Mouse (Mus musculus) 416B (cell line): ENCODE results near the gene C5ar2.

ENCODE experiments used
- DNase-seq: peaks from one replicate; pipeline ENCODE4 v3.0.0; 2011; ENCODE audit warnings: low read depth

Gene C5ar2

DNA sequence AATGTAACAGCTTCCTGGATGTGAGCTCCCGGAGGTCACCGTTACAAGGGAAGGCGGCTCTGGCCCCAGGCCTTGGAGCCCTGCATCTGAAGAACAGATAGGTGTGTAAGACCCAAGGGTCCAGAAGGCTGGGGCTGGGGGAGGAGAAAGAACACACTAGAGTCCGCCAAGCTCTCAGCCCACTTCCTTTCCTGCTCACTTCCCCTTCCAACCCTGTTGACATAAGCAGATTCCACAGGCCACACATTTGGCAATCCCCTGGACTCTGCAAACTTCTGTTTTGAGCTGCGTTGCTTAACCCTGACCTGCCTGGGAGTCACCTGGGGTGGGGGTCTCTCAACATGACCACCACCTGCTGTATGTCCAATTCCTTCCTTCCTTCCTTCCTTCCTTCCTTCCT lies at the start of gene C5ar2:
Gene C5ar2 (minus strand): TSS at position 88 of the 400 bp plus-strand sequence.
- peak; percentile 65 for DNase-seq

DNA sequence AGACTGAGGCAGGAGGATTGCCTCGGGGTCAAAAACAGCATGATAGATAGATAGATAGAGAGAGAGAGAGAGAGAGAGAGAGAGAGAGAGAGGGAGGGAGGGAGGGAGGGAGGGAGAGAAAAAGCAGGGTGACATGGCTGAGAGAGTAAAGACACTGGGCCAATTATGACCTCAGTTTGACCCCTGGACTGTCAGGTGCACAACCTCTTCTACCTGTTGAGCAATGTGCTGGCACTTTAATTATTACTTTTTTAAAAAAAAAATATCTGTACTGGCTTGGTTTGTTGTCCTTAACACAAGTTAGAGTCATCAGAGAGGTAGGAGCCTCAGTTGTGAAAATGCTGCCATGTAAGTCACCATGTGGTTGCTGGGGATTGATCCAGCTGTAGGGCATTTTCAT lies 43.8 kb upstream of the C5ar2 start:
- no peak for DNase-seq

DNA sequence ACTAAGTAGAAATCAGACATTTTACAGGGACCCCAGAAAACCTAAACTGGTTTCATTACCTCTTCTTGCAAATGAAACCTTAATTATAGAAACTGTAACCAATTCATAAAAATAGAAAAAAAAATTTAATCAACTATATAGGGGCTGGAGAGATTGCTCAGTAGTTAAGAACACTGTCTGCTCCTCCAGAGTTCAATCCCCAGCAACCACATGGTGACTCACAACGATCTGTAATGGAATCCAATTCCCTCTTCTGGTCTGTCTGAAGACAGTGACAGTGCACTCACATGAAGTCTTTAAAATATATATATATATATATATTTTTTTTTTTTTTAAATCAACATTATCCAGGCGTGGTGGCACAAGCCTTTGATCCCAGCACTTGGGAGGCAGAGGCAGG lies 43.1 kb upstream of the C5ar2 start:
- peak; percentile 79 for DNase-seq

DNA sequence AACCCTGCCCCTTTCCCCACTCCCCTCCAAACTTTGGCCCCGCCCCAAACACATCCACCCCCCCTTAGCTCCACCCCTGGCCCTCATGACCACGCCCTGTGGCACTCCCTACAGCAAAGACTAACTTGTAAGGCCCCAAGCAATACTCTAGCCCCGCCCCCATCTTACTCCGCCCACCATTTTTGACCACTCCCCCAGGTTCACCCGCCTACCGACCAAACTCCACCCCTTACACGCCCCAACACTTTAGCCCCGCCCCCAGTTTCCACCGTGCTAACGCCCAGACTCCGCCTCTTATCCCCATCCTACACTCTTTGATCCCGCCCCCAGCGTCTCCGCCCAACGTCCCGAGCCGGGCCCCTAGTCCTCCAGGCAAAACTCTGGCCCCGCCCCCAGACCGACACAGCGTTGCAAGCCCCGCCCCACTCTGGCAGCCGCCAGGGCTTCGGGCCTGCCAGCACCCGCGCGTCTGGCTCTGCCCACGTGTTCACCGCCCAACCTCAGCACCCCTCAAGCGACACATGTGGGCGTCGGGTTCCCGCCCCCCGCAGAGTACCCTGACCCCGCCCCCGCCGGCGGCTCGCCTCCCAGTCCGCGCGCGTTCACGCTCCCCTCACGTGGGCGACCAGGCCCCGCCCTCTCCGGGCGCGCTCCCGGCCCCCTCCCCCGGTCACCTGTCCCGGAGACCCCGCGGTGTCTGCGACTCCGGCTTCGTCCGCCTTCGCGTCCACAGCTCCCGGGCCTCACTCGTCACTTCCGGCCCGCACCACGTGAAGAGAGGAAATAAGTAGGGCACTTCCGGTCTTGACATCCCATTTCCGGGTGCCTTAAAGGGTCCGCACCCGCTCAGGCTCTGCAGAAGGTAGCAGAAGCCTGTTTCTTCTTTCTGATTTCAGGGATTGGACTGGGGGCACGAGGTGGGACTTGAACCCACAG lies 42.3 kb upstream of the C5ar2 start, which contains the start of gene Ccdc9:
Gene Ccdc9 (minus strand): TSS at position 770 of the 936 bp plus-strand sequence.
- DNase-seq, result peak; percentile 100

DNA sequence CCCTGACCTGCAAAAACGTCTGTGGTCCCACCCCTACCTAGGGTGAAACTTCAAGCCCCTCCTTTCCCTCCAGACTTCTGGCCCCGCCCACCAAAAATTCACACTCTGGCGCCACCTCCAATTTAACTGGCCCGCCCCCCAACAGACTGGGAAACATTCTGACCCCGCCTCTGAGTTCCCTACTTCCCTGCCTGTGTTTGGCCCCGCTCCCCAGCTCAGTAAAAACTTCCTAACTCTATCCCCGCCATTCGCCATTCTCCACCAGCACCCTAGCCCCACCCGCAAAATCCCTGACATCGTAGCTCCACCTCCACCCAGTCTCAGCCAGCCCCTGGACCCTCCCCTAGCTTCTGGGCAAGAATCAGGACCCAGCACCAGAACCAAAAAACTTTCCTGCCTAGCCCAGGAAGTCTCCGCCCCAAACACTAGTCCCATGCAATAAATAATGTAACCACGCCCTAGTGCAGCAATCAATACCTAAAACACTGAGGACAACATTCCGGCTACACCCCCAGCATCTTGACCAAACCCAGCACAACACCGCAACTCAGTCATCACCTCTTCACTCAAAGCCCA lies 41.6 kb upstream of the C5ar2 start:
- peak; percentile 85 for DNase-seq

DNA sequence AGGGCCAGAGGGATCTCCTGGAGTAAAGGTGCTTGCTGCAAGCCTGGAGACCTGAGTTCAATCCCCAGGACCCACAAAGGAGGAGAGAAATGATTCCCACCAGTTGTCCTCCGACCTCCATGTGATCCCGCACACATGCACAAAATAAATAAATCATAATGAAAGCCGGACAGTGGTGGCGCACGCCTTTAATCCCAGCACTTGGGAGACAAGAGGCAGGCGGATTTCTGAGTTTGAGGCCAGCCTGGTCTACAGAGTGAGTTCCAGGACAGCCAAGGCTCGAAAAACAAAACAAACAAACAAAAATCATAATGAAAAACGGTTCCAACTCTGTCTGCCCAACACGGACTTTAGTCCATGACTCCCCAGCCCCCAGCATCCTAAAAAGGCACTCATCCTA lies 41.0 kb upstream of the C5ar2 start:
- no peak for DNase-seq

DNA sequence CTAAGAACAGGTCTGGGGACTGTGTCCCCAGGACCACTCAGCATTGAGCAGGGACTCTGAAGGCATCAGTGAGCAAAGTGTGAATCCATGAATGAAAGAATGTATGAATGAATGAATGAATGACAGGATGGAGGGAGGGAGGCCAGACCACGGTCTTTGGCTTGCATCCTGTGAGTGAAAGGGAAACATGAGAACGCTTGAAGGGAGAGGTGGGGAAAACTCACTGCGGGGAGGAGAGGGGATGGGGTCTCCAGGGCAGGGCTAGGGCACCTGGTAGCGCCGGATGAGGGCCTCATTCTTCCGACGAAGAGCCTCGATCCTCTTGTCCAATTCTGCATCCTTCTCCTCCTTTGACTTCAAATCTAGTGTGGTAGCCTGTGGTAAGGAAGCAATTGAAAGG lies 40.0 kb upstream of the C5ar2 start:
- DNase-seq, result no peak

DNA sequence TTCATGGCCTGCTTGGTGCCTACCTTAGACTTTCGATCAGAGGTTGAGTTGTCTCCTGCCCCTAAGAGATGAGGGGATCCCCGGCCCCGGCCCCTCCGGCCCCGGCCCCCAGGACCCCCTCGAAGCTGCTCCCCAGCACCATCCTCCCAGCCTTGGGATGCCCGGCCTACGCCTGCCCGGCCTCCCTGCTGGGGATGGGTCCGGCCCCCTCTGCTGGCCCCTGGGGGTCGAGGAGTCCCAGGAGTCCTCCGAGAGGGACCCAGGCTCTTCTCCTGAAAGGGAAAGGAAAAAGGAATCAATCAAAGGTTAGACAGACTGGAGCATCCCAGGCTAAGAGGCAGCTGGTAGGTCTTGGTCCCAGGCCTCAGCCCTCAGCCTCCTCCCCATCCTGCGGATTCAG lies 38.4 kb upstream of the C5ar2 start:
- no peak for DNase-seq

DNA sequence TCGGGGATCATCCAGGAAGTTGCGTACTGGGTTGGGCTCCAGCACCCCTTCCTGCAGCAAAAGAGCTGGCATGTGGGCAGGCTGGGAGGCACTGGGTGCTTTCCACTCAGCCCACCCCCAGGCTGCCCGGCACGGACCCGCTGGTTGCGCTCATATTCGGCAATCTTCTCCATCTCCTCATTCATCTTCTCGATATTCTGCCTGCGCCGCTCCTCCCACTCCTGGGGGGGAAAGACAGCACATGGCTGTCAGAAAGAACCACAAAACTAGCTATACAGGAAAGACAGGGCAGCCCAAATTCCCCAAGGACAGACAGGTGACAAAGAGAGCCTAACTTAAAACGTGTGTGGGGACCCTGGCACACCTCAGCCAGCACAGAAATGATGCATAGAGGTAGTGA lies 36.8 kb upstream of the C5ar2 start:
- DNase-seq, result no peak

DNA sequence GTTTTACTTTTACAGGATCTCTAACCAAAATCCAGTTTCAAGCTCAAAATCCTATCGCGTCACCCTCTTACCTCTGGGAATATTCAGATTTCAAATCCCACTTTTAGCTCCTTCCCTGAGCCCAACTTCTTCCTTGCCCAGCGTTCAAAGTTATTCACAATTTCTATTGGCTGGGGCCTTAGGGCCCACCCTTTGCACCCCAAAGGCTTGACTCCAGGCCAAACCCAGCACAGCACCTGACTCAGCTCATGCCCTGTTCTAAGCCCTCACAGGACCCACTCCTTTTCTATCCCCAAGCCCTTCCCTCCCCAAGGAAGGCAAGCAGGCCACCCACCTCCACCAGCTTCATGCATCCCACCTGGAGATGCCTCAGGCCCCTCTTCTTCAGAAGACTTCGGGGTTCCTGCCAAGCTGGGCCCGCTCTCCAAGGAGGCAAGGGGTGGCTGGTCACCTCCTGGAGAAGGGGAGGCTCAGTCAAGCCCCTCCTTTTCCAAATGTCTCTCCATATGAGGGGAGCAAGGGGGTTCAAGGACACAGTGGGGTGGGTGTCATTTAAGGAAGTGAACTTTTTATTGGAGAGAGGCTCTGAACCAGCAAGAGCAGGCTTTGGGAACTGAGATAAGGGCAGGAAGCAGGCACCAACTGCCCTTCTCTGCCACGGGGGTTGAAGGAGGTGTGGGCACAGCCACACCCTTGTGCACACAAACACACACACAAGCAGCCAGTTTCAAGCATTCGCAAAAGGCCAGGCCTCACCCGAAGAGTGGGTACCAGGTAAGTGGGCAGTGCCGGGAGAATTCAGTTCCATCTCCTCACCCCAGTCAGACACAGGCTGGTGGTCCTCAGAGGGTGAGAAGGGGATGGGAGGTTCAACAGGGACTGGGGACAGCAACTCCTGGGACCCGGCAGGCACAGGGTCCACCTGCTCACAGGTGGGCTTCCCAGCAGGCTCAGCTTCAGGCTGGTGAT lies 31.3 kb upstream of the C5ar2 start:
- peak; percentile 92 for DNase-seq

DNA sequence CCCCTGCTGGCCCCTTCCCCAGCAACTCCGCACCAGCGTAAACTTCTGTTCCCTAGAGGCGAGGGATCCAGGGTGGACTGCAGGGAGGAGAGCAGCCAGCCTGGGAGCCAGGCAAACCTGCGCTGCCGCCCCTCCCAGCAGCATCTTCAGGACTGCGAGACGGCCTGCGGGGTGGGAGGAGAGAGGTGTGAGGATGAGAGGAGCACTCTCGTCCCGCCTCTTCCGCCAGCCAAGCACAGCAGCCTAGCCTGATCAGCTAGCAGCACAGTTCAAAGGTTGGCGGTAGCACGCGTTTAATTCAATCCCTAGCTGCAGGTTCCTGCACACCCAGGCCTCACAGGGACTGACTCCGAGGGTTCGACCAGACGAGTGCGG lies 29.8 kb upstream of the C5ar2 start:
- peak; percentile 93 for DNase-seq

DNA sequence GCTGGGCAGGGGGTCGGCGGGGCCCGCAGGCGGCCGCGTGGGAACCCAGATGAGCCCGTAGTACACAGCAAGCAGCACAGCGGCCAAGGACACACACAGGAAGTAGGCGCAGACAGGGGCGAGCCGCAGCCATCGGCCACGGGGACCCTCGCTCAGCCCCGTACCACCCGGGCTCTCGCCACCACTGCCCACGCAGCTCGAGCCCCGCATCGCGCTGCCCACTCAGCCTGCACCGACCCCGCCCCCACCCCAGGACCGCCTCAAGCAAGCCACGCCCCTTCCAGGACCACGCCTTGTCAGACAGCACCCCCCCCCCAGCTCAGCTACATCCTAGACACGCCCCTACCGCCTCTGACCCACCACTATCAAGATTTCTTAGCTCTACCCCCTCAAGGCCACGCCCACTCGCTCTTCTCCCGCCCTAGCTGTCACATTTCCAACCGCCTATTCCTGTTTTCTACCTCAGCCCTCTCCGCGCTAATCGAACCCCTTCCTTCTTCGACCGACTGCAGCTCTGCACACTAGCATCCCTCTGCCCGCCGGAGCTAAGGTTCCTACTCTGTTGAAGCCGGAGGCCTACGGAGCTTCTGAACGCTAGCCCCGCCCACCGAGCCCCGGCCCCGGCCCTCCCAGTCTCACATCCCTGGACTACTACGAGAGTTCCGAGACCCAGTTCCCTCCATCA lies 29.3 kb upstream of the C5ar2 start, which contains the start of gene Inafm1:
Gene Inafm1 (minus strand): TSS at position 537 of the 685 bp plus-strand sequence.
- peak; percentile 99 for DNase-seq

DNA sequence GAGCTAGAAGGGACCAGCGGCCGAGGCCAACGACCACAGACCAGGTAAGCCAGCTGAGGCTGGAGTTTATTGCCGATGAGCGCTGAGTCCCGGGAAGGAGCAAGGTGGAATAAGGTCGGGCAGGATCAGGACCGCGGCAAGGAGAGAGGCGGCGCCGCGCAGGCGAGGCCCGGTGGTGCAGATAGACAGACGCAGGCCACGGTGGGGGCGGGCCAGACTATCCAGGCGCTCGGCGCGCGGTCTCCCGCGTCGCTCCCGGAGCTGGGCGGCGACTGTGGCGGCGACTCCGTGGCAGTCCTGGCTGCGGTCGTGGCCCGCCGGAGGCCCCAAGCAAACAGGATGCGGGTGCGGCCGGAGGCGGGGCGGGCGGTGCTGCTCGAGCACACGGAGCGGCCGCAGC lies 28.7 kb upstream of the C5ar2 start:
- no peak for DNase-seq

DNA sequence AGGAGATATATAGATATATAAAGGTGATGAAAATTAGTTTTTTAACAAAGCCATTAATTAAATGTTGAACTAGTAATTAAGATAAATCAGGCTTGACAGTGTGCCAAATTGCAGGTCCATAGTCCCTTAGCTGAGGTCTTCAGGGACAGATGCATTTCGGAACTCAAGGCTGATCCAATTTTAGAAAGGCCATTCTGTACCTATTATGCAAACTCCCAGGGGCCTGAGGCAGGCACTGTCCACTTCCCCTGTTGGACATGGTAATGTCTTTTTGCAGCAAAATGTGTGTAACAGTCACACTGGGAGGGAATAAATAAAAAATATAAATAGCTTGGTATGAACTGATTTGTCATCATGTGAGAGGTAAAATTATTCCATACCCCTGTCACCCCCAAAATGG lies 27.2 kb upstream of the C5ar2 start:
- no peak for DNase-seq

DNA sequence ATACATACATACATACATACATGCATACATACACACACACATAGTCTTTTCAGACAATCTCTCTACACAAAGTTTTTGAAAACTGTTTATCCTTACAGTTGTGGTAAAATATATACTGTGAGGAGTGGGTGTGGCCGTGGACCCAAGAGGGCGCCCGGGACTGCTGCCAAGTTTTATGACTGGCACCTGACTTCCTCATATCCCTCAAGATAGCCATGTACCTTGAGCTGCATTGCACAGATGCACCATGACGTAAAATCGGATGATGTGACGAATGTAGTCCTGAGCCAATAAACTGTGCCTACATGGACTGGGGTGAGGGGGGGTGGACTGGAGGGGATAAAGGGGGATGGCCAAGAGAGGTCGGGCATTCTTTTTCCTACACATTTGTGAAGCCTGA lies 22.6 kb upstream of the C5ar2 start:
- peak; percentile 62 for DNase-seq

DNA sequence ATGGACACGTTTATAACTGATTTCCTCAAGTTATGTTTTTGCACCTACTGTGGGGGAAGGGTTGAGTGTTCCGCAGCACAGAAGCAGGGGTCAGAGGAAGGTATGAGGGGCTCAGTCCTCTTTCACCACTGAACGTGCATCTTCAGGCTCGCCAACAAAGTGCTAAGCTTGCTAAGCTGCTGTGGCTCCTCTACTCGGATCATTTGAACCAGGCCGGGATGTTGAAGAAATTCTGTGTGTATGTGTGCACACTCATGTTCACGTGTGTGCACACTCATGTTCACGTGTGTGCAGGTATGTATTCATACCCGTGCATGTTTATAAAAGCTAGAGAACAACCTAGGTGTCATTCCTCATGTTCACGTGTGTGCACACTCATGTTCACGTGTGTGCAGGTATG lies 21.9 kb upstream of the C5ar2 start:
- DNase-seq, result no peak

DNA sequence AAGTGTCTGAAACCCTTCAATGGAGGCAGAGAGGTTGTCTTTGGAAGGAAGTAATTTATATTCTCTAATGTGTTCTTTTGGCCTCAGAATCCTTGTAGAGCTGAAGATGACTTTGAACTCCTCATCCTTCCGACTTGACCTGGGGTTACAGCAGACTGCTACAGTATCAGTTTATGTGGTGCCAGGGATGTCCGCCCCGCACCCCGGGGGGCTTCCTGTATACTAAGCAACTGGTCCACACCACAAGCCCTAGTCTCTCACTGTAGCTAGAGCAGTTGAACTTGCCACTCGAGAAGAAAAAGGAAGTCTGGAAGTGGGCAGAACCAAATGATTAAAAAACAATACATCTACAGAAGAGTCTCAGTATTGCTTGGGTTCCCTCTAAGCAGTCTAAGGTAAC lies 19.9 kb upstream of the C5ar2 start:
- DNase-seq, result peak; percentile 32

DNA sequence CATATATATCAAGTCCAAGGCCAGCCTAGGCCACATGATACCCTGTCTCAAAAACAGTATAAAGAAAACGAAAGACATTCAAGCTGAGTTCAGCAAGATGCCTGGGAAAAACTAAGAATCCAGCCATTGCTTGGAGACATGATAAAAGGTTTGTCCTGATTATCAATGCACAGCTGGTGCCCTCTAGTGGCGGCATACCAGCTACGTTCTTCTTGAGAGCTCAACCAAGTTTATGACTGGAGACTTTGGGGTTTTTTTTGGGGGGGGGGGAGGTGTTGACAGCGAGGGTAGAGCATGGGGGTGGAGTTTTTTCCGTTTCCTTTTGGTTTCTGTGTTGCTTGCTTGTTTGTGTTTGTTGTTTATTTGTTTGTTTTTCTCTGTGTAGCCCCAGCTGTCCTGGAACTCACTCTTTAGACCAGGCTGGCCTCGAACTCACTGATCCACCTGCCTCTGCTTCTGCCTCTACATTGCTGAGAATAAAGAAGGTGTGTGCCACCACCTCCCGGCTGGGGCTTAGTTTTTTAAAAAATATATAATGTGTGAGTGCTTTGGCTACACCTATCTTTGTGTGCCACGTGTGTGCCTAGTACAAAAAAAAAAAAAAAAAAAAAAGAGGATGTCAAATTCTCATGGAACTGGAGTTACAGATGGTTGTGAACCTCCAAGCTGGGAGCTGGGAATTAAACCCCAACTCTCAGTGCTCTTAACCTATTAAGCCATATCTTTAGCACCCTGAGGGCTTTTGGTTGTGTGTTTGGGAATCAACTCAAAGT lies 19.2 kb upstream of the C5ar2 start:
- peak; percentile 90 for DNase-seq

DNA sequence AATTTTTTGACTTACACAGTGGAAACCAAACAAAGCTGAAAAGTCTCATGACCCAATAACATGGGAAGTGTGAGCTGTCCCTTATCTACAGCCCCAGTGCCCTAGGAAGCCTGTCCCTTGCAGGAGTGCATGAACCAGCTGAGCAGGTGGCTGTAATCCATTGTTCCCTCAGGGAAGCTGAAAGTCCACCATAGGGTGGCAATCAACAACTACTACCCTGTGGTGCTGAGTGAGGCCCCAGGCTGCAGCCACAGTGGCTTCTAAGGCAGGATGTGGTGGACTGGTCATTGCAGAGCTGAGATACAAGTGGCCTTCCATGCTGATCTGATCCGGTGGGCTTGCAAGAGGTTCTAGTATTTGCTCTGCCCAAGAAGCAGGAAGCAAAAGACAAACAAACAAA lies 17.1 kb upstream of the C5ar2 start:
- peak; percentile 71 for DNase-seq

DNA sequence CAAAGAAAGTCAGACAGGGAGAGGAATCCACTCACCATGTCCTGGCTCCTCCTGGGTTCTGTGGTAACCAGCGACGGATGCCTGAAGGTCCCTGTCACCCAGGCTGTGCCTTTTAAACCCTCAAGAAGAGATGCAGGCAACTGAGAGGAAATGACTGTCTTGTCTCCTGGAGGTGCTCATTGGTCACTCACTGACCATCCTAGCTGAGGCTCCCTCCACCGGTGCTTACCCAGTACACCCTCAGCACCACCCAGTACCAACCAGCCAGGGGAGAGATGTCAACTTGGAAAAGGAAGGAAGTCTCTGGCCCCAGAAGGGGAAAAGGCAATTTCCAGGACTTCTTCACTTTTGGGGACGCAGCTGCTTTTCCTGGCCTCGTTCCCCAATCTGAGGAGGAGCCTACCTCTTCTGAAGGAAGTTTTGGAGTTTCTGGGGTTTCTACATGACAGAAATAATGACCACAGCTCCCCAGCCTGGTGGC lies 15.2 kb upstream of the C5ar2 start, which contains the start of gene C5ar1:
Gene C5ar1 (minus strand): TSS at position 431 of the 481 bp plus-strand sequence.
- DNase-seq, result no peak

DNA sequence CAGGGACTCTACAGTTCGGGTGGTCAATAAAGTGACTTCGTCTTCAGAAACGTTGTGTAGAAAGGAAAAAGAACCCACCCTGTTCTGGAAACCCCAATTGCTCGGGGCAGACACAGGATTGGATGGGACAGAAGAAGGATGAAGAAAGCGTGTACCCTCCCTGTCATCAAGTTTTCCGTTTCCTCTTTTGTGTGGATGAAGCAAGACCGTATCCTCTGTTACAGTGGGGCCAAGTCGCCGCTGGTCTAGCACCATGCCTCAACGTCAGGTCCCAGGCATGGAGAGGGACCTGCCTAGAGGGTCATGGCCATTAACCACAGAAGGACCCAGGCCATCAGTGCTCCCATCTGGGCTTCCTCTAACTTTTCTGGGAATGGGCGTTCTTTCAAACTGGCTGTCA lies 13.9 kb upstream of the C5ar2 start:
- DNase-seq, result peak; percentile 70
